Mouse (Mus musculus): ENCODE data around the gene Tln2.

The Tln2 gene

GRCm38 (mm10) chr9:67546650-67547049 lies 12.9 kb downstream of the Tln2 start:
- no peak for DNase-seq (ENCODE audit: low spot score in 2 of 2)

GRCm38 (mm10) chr9:67545794-67546193 lies 13.7 kb downstream of the Tln2 start:
- no peak for DNase-seq (ENCODE audit: low spot score in 2 of 2)

DNA sequence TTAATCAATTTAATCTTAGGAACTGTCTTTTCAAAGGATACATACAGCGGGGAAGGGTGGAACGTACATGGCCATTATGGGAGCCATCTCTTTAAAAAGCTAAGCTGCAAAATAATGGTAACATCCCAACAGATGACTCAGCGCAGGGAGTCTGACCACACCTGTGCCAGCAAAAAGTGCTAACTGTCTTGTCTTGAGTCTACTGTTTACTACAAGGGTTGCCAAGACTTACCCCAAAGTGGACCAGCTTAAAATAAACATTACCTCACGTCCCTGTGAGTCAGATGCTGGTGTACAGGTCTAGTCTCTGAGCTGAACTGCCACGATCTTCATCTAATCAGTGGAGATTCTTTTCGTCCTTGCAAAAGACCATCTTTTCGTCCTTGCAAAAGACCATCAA lies 14.7 kb downstream of the Tln2 start:
- no peak for DNase-seq (ENCODE audit: low spot score in 2 of 2)

DNA sequence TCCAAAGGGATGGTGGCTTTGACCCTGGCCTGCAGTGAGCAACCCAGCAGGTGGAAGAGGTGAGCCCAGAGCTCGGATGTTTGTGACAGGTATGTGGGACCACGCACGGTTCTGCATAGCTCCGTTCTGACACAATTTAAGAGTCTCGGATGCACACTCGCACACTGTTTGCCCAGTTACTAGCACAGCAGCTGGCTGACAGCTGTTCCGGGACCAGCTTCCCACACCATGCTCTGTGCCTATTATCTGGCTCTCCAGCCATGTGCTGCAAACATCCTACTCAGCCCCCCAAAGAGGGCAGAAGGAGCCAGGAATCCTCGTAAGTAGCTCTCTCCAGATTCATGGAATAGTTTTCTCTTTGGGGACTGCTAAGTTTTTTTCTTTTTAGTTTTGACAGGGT lies 17.6 kb downstream of the Tln2 start:
- no peak for DNase-seq (ENCODE audit: low spot score in 2 of 2)

GRCm38 (mm10) chr9:67539776-67540706 lies 19.5 kb downstream of the Tln2 start:
- DNase-seq (ENCODE audit: low spot score in 2 of 2): no peak

- DNase-seq (ENCODE audit: low spot score in 2 of 2): no peak
These were observed 25.1 kb downstream of the Tln2 start for GRCm38 (mm10) chr9:67534420-67534819.

DNA sequence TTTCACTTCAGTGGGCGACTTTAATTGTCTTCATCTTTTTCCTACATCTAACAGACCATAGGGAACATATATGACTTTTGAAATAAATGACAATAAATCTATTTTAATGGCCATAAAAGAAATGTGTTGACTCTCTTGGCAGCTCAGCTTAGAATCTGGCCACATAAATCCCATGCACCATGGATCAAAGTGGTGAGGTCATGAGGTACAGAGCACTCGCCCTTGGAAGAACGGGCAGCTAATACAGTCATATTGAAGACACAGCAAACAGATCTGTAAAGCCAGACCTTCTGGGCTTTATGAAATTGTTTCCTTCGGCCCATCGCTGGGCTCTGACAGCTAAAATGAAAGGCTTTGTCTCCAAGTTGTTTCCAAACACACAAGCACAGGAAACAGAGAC lies 26.2 kb downstream of the Tln2 start:
- no peak for DNase-seq (ENCODE audit: low spot score in 2 of 2)

DNA sequence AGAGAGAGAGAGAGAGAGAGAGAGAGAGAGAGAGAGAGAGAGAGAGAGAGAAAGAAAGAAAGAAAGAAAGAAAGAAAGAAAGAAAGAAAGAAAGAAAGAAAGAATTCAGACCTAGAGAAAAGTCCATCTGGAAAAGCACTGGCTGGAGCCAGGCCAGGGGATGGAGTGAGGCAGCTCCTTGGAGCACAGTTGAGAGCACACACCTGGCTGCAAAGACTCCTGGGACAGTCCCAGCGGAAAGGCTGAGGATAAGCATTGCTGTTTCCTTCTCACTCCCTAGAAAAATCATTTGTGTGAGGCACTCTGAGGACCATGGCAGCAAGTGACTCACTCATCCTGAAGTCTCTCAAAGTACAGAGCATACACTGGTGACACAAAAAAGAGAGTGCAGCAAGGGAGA lies 26.9 kb downstream of the Tln2 start:
- no peak for DNase-seq (ENCODE audit: low spot score in 2 of 2)

- DNase-seq (ENCODE audit: low spot score in 2 of 2): no peak
These were observed 29.9 kb downstream of the Tln2 start for GRCm38 (mm10) chr9:67529600-67529999.

DNA sequence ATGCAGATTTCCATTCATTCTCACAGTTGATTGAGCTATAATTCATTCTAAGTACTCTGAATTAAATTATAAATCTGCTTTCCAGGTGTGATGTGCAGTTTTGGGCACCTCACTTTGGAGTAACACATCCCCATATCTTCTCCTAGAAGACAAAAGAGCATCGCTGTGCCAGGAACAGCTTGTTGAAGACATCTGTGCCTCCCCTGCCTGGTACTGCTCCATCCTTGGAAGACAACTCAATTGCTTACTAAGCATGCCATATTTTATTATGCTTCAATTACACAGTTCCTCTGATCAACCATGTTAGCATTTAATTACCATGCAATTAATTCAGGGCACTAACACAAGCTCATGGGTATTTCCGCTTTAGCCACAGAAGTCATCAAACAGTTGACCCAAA lies 31.8 kb downstream of the Tln2 start:
- DNase-seq (ENCODE audit: low spot score in 2 of 2): no peak

DNA sequence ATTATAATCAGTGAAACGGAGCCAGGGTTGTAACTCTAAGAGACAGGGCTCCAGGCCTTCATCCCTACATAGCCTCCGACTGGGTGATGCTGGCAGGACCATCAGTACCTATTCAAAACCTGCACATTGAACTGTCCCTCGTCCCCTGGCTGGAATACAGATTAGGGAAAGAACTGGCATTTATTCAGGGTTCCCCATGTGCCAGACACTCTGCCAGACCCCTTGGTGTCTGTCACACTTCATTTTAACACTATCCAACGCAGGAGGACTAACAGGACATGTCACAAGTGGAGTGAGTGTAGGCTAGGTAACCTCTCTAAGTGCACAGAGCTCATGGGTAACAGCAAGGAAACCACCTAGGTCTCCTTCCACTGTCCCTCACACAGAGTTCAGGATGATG lies 37.8 kb downstream of the Tln2 start:
- DNase-seq (ENCODE audit: low spot score in 2 of 2): no peak

DNA sequence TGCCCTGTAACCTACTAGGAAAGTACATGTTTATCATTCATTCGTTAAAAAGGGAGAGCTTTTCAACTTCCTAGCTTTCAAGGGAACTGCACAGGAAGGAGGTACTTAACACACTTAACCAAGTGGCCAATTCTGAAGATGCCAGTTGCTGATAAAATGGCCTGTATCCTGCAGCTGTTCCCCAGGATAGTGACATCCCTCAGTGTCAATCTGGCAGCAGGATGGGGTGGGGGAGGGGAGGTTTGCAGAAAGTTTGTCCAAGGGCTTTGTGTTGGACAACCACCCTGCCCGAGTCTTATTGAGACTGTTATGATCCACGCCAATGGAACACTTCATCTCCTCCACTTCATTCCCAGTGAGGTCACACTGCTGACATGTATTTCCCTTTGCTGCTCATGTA lies 50.0 kb downstream of the Tln2 start:
- no peak for DNase-seq (ENCODE audit: low spot score in 2 of 2)

DNA sequence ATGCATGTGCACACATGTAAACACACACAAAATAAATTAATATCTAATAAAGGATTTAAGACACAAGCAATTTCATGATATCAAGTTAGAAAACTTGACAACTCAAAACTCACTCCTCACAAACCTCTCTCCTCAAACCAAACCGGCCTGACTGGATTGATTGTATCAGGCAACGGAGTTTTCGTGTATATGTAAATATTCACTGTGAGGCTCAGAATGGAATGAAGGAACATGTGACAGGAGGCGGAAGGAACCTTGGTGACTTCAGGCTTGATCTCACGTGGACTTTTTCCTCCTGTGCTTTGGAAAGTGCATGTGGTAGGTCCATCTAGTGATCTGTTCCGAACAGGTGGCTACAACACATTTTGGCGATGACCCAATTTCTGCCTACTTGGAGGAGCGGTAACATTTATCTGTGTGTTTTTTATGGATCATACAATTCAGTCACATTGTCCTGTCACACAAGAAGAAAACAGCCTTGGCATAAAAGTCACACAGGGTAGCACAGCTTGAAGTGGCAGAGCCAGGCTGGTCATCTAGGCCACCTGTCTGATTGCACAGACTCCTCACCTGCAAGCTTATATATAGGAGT lies 54.7 kb downstream of the Tln2 start:
- DNase-seq (ENCODE audit: low spot score in 2 of 2): no peak

- no peak for DNase-seq (ENCODE audit: low spot score in 2 of 2)
These were observed 57.7 kb downstream of the Tln2 start for GRCm38 (mm10) chr9:67501801-67502200.

GRCm38 (mm10) chr9:67496368-67496767 lies 63.1 kb downstream of the Tln2 start:
- no peak for DNase-seq (ENCODE audit: low spot score in 2 of 2)

- DNase-seq (ENCODE audit: low spot score in 2 of 2): no peak
These were observed 64.2 kb downstream of the Tln2 start for GRCm38 (mm10) chr9:67495350-67495749.

DNA sequence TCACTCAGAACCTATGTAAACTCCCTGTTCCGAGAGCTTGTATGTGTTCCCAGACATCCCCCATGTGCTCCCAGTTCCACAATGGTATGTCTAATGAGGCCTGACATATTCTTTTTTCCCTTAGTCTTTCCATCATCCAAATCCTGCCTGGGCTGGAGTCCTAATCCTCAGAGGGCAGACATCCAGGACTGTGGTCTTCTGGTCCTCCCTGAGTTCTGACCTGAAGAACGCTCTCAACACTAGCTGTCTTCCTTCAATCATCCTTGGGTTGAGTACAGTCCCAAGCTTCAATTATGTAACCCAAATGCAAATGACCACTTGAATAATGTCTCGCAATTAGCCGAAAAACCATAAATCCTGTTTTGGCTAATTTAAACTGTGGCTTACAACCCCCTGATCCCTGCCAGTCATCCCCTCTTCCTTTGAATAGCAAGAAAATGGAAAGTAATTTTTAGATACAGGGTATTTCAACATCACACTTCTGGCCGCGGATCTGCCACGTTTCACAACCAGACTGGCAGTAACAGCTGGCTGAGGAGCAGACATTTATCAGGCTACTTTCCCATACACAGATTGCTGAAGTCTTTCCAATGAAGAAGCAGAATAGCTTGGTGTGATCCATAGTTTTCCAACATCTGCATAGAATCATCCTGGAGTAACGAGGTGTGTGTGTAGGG lies 65.5 kb downstream of the Tln2 start:
- no peak for DNase-seq (ENCODE audit: low spot score in 2 of 2)

DNA sequence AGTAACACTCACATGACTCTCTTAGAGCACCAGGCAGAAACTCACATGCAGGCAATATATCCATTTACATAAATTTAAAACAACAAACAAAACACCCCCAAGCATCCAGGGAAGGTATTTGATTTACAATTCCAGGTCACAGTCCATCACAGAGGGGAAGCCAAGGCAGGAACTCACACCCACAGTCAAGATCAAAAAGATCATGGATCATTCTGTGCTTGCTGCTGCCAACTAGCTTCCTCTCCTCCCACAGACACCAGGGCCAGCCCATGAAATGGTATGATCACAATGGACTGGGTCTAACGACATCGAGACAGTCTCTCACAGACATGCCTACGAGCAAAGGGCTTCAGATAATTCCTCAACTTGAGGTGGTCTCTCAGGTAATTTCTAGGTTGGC lies 70.1 kb downstream of the Tln2 start:
- DNase-seq (ENCODE audit: low spot score in 2 of 2): no peak

DNA sequence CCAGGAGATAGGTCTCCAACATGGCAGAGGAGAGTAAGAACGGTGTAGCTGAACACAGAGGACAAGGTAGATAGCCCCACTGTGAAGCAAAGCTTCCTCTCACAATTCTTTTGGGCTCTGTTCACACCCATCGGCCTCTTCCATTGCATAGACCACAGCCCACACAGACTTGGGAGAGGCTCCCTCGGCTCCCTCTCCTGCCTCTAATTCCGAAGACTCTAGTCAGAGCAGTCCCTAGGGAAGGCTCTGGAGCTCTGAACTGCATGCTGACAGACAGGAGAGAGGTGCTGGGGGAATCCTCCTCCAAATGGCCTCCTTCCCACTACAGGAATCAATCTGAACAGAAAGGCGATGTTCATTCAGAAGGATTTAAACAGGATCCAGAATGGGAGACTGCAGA lies 72.9 kb downstream of the Tln2 start:
- no peak for DNase-seq (ENCODE audit: low spot score in 2 of 2)

GRCm38 (mm10) chr9:67485169-67486072 lies 74.1 kb downstream of the Tln2 start:
- DNase-seq (ENCODE audit: low spot score in 2 of 2): no peak

GRCm38 (mm10) chr9:67482277-67482676 lies 77.2 kb downstream of the Tln2 start:
- no peak for DNase-seq (ENCODE audit: low spot score in 2 of 2)

GRCm38 (mm10) chr9:67481851-67482250 lies 77.7 kb downstream of the Tln2 start:
- DNase-seq (ENCODE audit: low spot score in 2 of 2): no peak

Measured in cerebellum, postnatal 4 days (tissue).